Mouse (Mus musculus) gastrocnemius, postnatal 14 days (tissue): ENCODE measurements around the gene Rchy1. TPM values are rescaled to one million over a fixed set of nuclear protein-coding genes. Genes with fewer than 3 reads are reported as not detected.

Experiments used
- DNase-seq: peaks from one replicate; pipeline ENCODE4 v3.0.0; 2021; ENCODE audit warnings: mixed read lengths
- intact Hi-C: fragments of 180-260 bp; cut with DNase I; formaldehyde crosslinking; loops from one replicate; pipeline ENCODE4 v1.15.1; 2025; ENCODE audit warnings: low total_unique reads
- long read RNA-seq, 2 experiments: library from polyadenylated mRNA; stranded (forward); transcript quantifications; one replicate each; pipeline ENCODE4 v2.0.0; 2021
- total RNA-seq, 2 experiments: library from RNA; stranded (reverse); gene quantifications; 2 replicates each; pipeline ENCODE4 v1.2.3; 2021

The Rchy1 gene
- 10 to 100 TPM; 28.0 to 29.5 TPM for total RNA-seq
- long read RNA-seq, experiment 1, transcript Rchy1-201 (9 exons, 1,967 nt): major isoform, 24 of 33 reads
- long read RNA-seq, experiment 1, partial matches to known transcripts: 3 of 33 reads
- long read RNA-seq, experiment 1, other reads (novel, unspliced or antisense): 5 of 33 reads
- long read RNA-seq, experiment 2, transcript Rchy1-201 (9 exons, 1,967 nt): major isoform, 22 of 25 reads
- long read RNA-seq, experiment 2, partial matches to known transcripts: 1 of 25 reads
- long read RNA-seq, experiment 2, other reads (novel, unspliced or antisense): 1 of 25 reads

GRCm38 (mm10) chr5:91962639-91963440 lies at the start of gene Rchy1:
TSS of gene Rchy1 (minus strand) at chr5:91963068.
- peak; percentile 94 for DNase-seq
- intact Hi-C loops: loop anchor here (5.0 kb wide), 1 partner anchor 154 kb away; no protein-coding TSS in a partner anchor

GRCm38 (mm10) chr5:92011756-92012155 lies 48.9 kb upstream of the Rchy1 start:
- DNase-seq: no peak
- intact Hi-C loops: no loop called here

- no peak for DNase-seq
- intact Hi-C loops: no loop called here
Measured at GRCm38 (mm10) chr5:92009827-92010226, 47.0 kb upstream of the Rchy1 start.

- DNase-seq: no peak
Measured at GRCm38 (mm10) chr5:92003011-92003410, 40.1 kb upstream of the Rchy1 start.

GRCm38 (mm10) chr5:92000770-92001169 lies 37.9 kb upstream of the Rchy1 start:
- no peak for DNase-seq
- intact Hi-C loops: no loop called here

More at GRCm38 (mm10) chr5:92003011-92003410, 40.1 kb upstream of the Rchy1 start:
- intact Hi-C loops: no loop called here

GRCm38 (mm10) chr5:91994546-91994945 lies 31.7 kb upstream of the Rchy1 start:
- no peak for DNase-seq

GRCm38 (mm10) chr5:91993061-91993460 lies 30.2 kb upstream of the Rchy1 start:
- intact Hi-C loops: no loop called here
- DNase-seq: no peak

More at GRCm38 (mm10) chr5:91994546-91994945, 31.7 kb upstream of the Rchy1 start:
- intact Hi-C loops: no loop called here

GRCm38 (mm10) chr5:91991191-91991937 lies 28.5 kb upstream of the Rchy1 start:
- DNase-seq: no peak
- intact Hi-C loops: no loop called here

- no peak for DNase-seq
- intact Hi-C loops: no loop called here
Measured at GRCm38 (mm10) chr5:91989261-91989660, 26.4 kb upstream of the Rchy1 start.

GRCm38 (mm10) chr5:91987799-91988198 lies 24.9 kb upstream of the Rchy1 start:
- DNase-seq: no peak
- intact Hi-C loops: no loop called here

- no peak for DNase-seq
- intact Hi-C loops: no loop called here
Measured at GRCm38 (mm10) chr5:91987236-91987635, 24.4 kb upstream of the Rchy1 start, which contains the start of gene Odaph. TSS of gene Odaph (plus strand) at chr5:91987475.

- DNase-seq: no peak
- intact Hi-C loops: no loop called here
Measured at GRCm38 (mm10) chr5:91985721-91986120, 22.9 kb upstream of the Rchy1 start.

- intact Hi-C loops: no loop called here
- no peak for DNase-seq
Measured at GRCm38 (mm10) chr5:91983490-91983889, 20.6 kb upstream of the Rchy1 start.

- intact Hi-C loops: no loop called here
- DNase-seq: no peak
Measured at GRCm38 (mm10) chr5:91981176-91981840, 18.4 kb upstream of the Rchy1 start.

- no peak for DNase-seq
Measured at GRCm38 (mm10) chr5:91977397-91977770, 14.5 kb upstream of the Rchy1 start.

GRCm38 (mm10) chr5:91976566-91977396 lies 13.9 kb upstream of the Rchy1 start:
- no peak for DNase-seq
- intact Hi-C loops: no loop called here

More at GRCm38 (mm10) chr5:91977397-91977770, 14.5 kb upstream of the Rchy1 start:
- intact Hi-C loops: no loop called here

- no peak for DNase-seq
- intact Hi-C loops: no loop called here
Measured at GRCm38 (mm10) chr5:91975758-91976157, 12.9 kb upstream of the Rchy1 start.

GRCm38 (mm10) chr5:91974002-91974401 lies 11.1 kb upstream of the Rchy1 start:
- intact Hi-C loops: no loop called here
- DNase-seq: no peak

GRCm38 (mm10) chr5:91972046-91972445 lies 9.2 kb upstream of the Rchy1 start:
- no peak for DNase-seq
- intact Hi-C loops: no loop called here
